In the genomic region with DNA sequence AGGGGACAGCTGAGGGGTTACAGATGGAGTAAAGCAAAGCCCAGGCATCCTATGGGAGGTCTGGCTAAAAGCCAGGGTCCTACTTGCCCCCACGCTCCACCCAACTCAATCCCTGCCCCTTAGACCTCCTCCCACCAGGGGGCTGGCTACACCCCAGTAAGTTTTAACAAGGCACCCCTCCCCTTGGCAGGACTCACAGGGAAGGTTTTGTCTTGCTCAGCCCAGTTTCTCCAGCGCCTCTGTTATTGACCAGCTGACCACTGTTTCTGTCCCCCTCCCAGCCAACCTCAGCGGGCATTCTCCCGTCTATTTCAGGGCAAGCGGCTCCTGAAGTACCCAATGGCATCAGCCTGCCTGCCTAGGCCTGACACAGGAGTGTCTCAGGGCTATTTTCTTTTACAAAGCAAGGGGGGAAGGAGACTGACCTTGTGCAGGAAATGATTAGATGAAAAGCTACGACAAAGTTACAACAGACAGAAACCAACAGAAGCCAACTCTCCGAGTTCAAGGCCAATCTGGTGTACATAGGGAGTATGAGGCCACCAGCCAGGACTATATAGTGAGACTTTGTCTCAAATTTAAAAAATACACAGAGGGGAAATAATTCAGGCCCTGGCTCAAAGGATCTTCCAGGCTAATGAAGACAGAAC, we compare ENCODE assay signal across 10 mouse cellular contexts. TPM values are rescaled to one million over a fixed set of nuclear protein-coding genes. Genes with fewer than 3 reads are reported as not detected.
DNase-seq lines count a peak whose midpoint lies in the region; ATAC-seq and TF ChIP-seq lines count a peak whose summit lies in the region.
"Had no signal": no experiment of that assay in that cellular context is flagged by ENCODE, and none has a peak within 500 bp of the region (broad histone marks: within the 10 kb centered on the region; RNA-seq: fewer than 3 reads in every experiment).

No protein-coding gene starts in this region.

- 36% methylated on average over 7 of the region's 7 CpGs for WGBS in lung, embryonic 15.5 days
- 46% methylated on average over 7 of the region's 7 CpGs for WGBS in lung, adult 2 months
- 44% methylated on average over 7 of the region's 7 CpGs for WGBS in embryonic facial prominence, embryonic 15.5 days
- 49% methylated on average over 7 of the region's 7 CpGs for WGBS in stomach, postnatal 0 days

- 0 out of 2 replicates have a peak overlapping the region, but pooled peaks have one; percentile 10 for H3K4me3 ChIP-seq in lung, embryonic 15.5 days
- no peak overlapping the region for H3K4me3 ChIP-seq in lung, adult 2 months (replicated peaks; ENCODE audit: extremely low read depth, low read depth, low read length)
- no peak overlapping the region for H3K4me3 ChIP-seq in embryonic facial prominence, embryonic 15.5 days (replicated peaks)
- peak overlapping the region; percentile 6; the same call in 1 of the 2 replicates for H3K4me3 ChIP-seq in stomach, postnatal 0 days (ENCODE audit: low read depth, low read length)

- no peak for ATAC-seq in lung, embryonic 15.5 days (ENCODE audit: borderline replicate concordance, extremely low read depth, low FRiP score, low TSS enrichment)
- ATAC-seq in embryonic facial prominence, embryonic 15.5 days (ENCODE audit: insufficient number of reproducible peaks, low FRiP score, low TSS enrichment, low read depth), result no peak
- no peak for ATAC-seq in stomach, postnatal 0 days (ENCODE audit: low FRiP score, low TSS enrichment)
- no peak for ATAC-seq in activated CD4-positive, CD25-positive, alpha-beta regulatory T cell, adult 4 months

- peaks cover 72% of the 10 kb centered on the region for H3K4me1 ChIP-seq in lung, embryonic 15.5 days
- peaks cover 7% of the 10 kb centered on the region; the same call in 1 of the 2 replicates for H3K4me1 ChIP-seq in lung, adult 2 months (ENCODE audit: control insufficient read depth, insufficient read depth, low read length)
- peaks cover 61% of the 10 kb centered on the region for H3K4me1 ChIP-seq in embryonic facial prominence, embryonic 15.5 days
- peaks cover 2% of the 10 kb centered on the region; the same call in 1 of the 2 replicates for H3K4me1 ChIP-seq in stomach, postnatal 0 days (replicated peaks; ENCODE audit: control insufficient read depth, insufficient read depth)

- peak overlapping the region; percentile 7; the same call in 1 of the 2 replicates for H3K9ac ChIP-seq in lung, embryonic 15.5 days
- no peak overlapping the region for H3K9ac ChIP-seq in embryonic facial prominence, embryonic 15.5 days
- H3K9ac ChIP-seq in stomach, postnatal 0 days (ENCODE audit: low read length), result peak overlapping the region; percentile 47

- peak overlapping the region; percentile 78 for H3K27ac ChIP-seq in lung, embryonic 15.5 days
- H3K27ac ChIP-seq in embryonic facial prominence, embryonic 15.5 days (replicated peaks), result peak overlapping the region; percentile 44
- peak overlapping the region; percentile 20 for H3K27ac ChIP-seq in stomach, postnatal 0 days (replicated peaks)

- TF ChIP-seq CTCF in lung, adult 2 months (IDR thresholded peaks at IDR 0.05; ENCODE audit: insufficient read depth, low read length), result no peak
- peak; percentile 34; the same call in 1 of the 2 replicates for TF ChIP-seq CTCF in stomach, postnatal 0 days (IDR thresholded peaks at IDR 0.05; ENCODE audit: low read depth)

- H3K4me2 ChIP-seq in lung, embryonic 15.5 days, result peak overlapping the region; percentile 82
- H3K4me2 ChIP-seq in embryonic facial prominence, embryonic 15.5 days (replicated peaks), result 0 out of 2 replicates have a peak overlapping the region, but pooled peaks have one; percentile 2
- H3K4me2 ChIP-seq in stomach, postnatal 0 days (replicated peaks; ENCODE audit: low read depth), result peak overlapping the region; percentile 31; the same call in 1 of the 2 replicates

- no peaks in the 10 kb centered on the region for H3K9me3 ChIP-seq in lung, embryonic 15.5 days
- H3K9me3 ChIP-seq in embryonic facial prominence, embryonic 15.5 days (replicated peaks), result no peaks in the 10 kb centered on the region
- H3K9me3 ChIP-seq in stomach, postnatal 0 days (ENCODE audit: control insufficient read depth, low read length), result no peaks in the 10 kb centered on the region

- TF ChIP-seq EP300 in stomach, postnatal 0 days (optimal IDR thresholded peaks at IDR 0.05), result no peak

- DNase-seq in cerebellum, adult 11 months, result peak; percentile 20
- DNase-seq in cerebellum, adult 8-10 months, result no peak
- no peak for DNase-seq in lung, adult 2 months
- DNase-seq in heart, postnatal 4 days, result peak; percentile 53
- no peak for DNase-seq in stomach, postnatal 0 days (ENCODE audit: low spot score)

- no peaks in the 10 kb centered on the region for H3K27me3 ChIP-seq in lung, embryonic 15.5 days
- no peaks in the 10 kb centered on the region for H3K27me3 ChIP-seq in embryonic facial prominence, embryonic 15.5 days
- H3K27me3 ChIP-seq in stomach, postnatal 0 days (ENCODE audit: control insufficient read depth, insufficient read depth, low read length), result no peaks in the 10 kb centered on the region

- no peaks in the 10 kb centered on the region for H3K36me3 ChIP-seq in lung, embryonic 15.5 days
- H3K36me3 ChIP-seq in embryonic facial prominence, embryonic 15.5 days, result peaks cover 9% of the 10 kb centered on the region; the same call in 1 of the 2 replicates
- peaks cover 4% of the 10 kb centered on the region; the same call in 1 of the 2 replicates for H3K36me3 ChIP-seq in stomach, postnatal 0 days (ENCODE audit: control insufficient read depth, insufficient read depth, low read length)

- TF ChIP-seq POLR2A in lung, adult 2 months (IDR thresholded peaks at IDR 0.05; ENCODE audit: borderline replicate concordance, extremely low read depth, low read depth, low read length), result no peak

RNA-seq across cellular contexts. Expression of a gene that starts 2.9 kb away (rescaled TPM):
- 21.7 TPM in 2 replicates for polyA plus RNA-seq in lung, embryonic 15.5 days (2015; fragmentation: Nextera tagmentation; extraction: Ambion mirVana)
- 31.6 and 36.7 TPM in 2 replicates for polyA plus RNA-seq in lung, adult 2 months (2012; rRNA removed)
- 15.0 and 16.0 TPM in 2 replicates for polyA plus RNA-seq in embryonic facial prominence, embryonic 15.5 days (2015; fragmentation: Nextera tagmentation; extraction: Ambion mirVana)
- 10 to 100 TPM; 17.9 to 19.4 TPM for total RNA-seq in heart, postnatal 4 days (2021)
- 9.6 and 10.6 TPM in 2 replicates for polyA plus RNA-seq in stomach, postnatal 0 days (2015; fragmentation: Nextera tagmentation; extraction: Ambion mirVana)
- 10 to 100 TPM; 48.8 to 64.6 TPM for polyA plus RNA-seq in activated CD4-positive, CD25-positive, alpha-beta regulatory T cell, adult 4 months (2017; shearing (Covaris generic))

RNA-seq across cellular contexts. Expression of a gene that starts 10.0 kb away (rescaled TPM):
- 16.6 and 19.0 TPM in 2 replicates for polyA plus RNA-seq in lung, embryonic 15.5 days (2015; fragmentation: Nextera tagmentation; extraction: Ambion mirVana)
- polyA plus RNA-seq in lung, adult 2 months (2012; rRNA removed), result 0.36 and 1.0 TPM in 2 replicates
- 10.8 and 11.5 TPM in 2 replicates for polyA plus RNA-seq in embryonic facial prominence, embryonic 15.5 days (2015; fragmentation: Nextera tagmentation; extraction: Ambion mirVana)
- 1 to 10 TPM; 6.2 to 7.6 TPM for total RNA-seq in heart, postnatal 4 days (2021)
- 2.1 and 2.4 TPM in 2 replicates for polyA plus RNA-seq in stomach, postnatal 0 days (2015; fragmentation: Nextera tagmentation; extraction: Ambion mirVana)
- polyA plus RNA-seq in activated CD4-positive, CD25-positive, alpha-beta regulatory T cell, adult 4 months (2017; shearing (Covaris generic)), result 1 to 10 TPM; 2.4 to 2.6 TPM

RNA-seq across cellular contexts. Expression of a gene that starts 52.5 kb away (rescaled TPM):
- polyA plus RNA-seq in lung, embryonic 15.5 days (2015; fragmentation: Nextera tagmentation; extraction: Ambion mirVana), result 15.1 and 16.6 TPM in 2 replicates
- 16.0 and 18.4 TPM in 2 replicates for polyA plus RNA-seq in lung, adult 2 months (2012; rRNA removed)
- 7.9 and 8.9 TPM in 2 replicates for polyA plus RNA-seq in embryonic facial prominence, embryonic 15.5 days (2015; fragmentation: Nextera tagmentation; extraction: Ambion mirVana)
- 10 to 100 TPM; 89.4 to 97.0 TPM for total RNA-seq in heart, postnatal 4 days (2021)
- polyA plus RNA-seq in stomach, postnatal 0 days (2015; fragmentation: Nextera tagmentation; extraction: Ambion mirVana), result 18.1 and 19.9 TPM in 2 replicates
- 1 to 10 TPM in 1 of 2 experiments, under 1 TPM in 1; 0.65 to 1.1 TPM for polyA plus RNA-seq in activated CD4-positive, CD25-positive, alpha-beta regulatory T cell, adult 4 months (2017; shearing (Covaris generic))

RNA-seq across cellular contexts. Expression of a gene that starts 57.0 kb away (rescaled TPM):
- polyA plus RNA-seq in lung, embryonic 15.5 days (2015; fragmentation: Nextera tagmentation; extraction: Ambion mirVana), result not detected in 2 replicates
- polyA plus RNA-seq in lung, adult 2 months (2012; rRNA removed), result 0.17 and 0.59 TPM in 2 replicates
- polyA plus RNA-seq in embryonic facial prominence, embryonic 15.5 days (2015; fragmentation: Nextera tagmentation; extraction: Ambion mirVana), result 0.32 and 0.51 TPM in 2 replicates
- not detected for total RNA-seq in heart, postnatal 4 days (2021)
- polyA plus RNA-seq in stomach, postnatal 0 days (2015; fragmentation: Nextera tagmentation; extraction: Ambion mirVana), result 0.18 and 0.35 TPM in 2 replicates
- under 1 TPM in 1 of 2 experiments, not detected in 1; 0.37 TPM for polyA plus RNA-seq in activated CD4-positive, CD25-positive, alpha-beta regulatory T cell, adult 4 months (2017; shearing (Covaris generic))
- polyA plus RNA-seq: C2C12; small intestine, adult 2 months had no signal

Comparison
In these comparisons a context has a peak if more than half of its experiments do, and no peak if none do; other contexts are left out.
1. DNase-seq: peak in cerebellum, adult 11 months (single experiment) and heart, postnatal 4 days (single experiment); none in cerebellum, adult 8-10 months (single experiment), lung, adult 2 months (single experiment) and stomach, postnatal 0 days (single experiment).
2. H3K4me3 ChIP-seq: peak in lung, embryonic 15.5 days (single experiment) and stomach, postnatal 0 days (single experiment); none in lung, adult 2 months (single experiment) and embryonic facial prominence, embryonic 15.5 days (single experiment).
3. H3K27ac ChIP-seq: peak in every context shown above with its lines; median percentile 78 in lung, embryonic 15.5 days; 44 in embryonic facial prominence, embryonic 15.5 days; 20 in stomach, postnatal 0 days.
4. H3K4me2 ChIP-seq: peak in every context shown above with its lines; median percentile 82 in lung, embryonic 15.5 days; 31 in stomach, postnatal 0 days; 2 in embryonic facial prominence, embryonic 15.5 days.